Mouse (Mus musculus) forebrain, postnatal 0 days (tissue): Measurements from ENCODE around the gene Bcar1. TPM values are rescaled to one million over a fixed set of nuclear protein-coding genes. Genes with fewer than 3 reads are reported as not detected.

ENCODE experiments used
- ATAC-seq: fragments of 200-750 bp; cut with Nextera tagmentation; 2 replicates; pipeline ENCODE4 v1.8.0; 2017; ENCODE audit warnings: mild to moderate bottlenecking, moderate library complexity
- DNase-seq: peaks from one replicate; pipeline ENCODE4 v3.0.0-alpha.2; 2015
- H3K27ac ChIP-seq: fragments of 300-500 bp; sonication (generic); 2 replicates; pipeline ENCODE4 v1.5.1; 2014; ENCODE audit warnings: low read depth, mild to moderate bottlenecking, antibody characterized with exemption, low read length, moderate library complexity, mixed read lengths
- H3K27me3 ChIP-seq: fragments of 300-500 bp; sonication (generic); 2 replicates; pipeline ENCODE4 v1.6.1; 2014; ENCODE audit warnings: mild to moderate bottlenecking, low read length, mixed read lengths; ENCODE audit not compliant: insufficient read depth
- H3K36me3 ChIP-seq: fragments of 300-500 bp; sonication (generic); 2 replicates; pipeline ENCODE4 v1.6.1; 2014; ENCODE audit warnings: mild to moderate bottlenecking, moderate library complexity; ENCODE audit not compliant: insufficient read depth
- H3K4me1 ChIP-seq: fragments of 300-500 bp; sonication (generic); 2 replicates; pipeline ENCODE4 v1.6.1; 2014; ENCODE audit warnings: antibody characterized with exemption; ENCODE audit not compliant: insufficient read depth
- H3K4me2 ChIP-seq: fragments of 300-500 bp; sonication (generic); 2 replicates; pipeline ENCODE4 v1.6.1; 2014; ENCODE audit warnings: low read depth, mild to moderate bottlenecking, moderate library complexity
- H3K4me3 ChIP-seq: fragments of 300-500 bp; sonication (generic); 2 replicates; pipeline ENCODE4 v1.5.1; 2014; ENCODE audit warnings: low read depth, low read length, mixed read lengths
- H3K9ac ChIP-seq: fragments of 300-500 bp; sonication (generic); 2 replicates; pipeline ENCODE4 v1.6.1; 2014; ENCODE audit warnings: mild to moderate bottlenecking
- H3K9me3 ChIP-seq: fragments of 300-500 bp; sonication (generic); 2 replicates; pipeline ENCODE4 v1.6.1; 2016; ENCODE audit warnings: low read length
- CTCF ChIP-seq: sonication (generic); IDR thresholded peaks from 2 replicates; pipeline ENCODE4 v1.5.1; 2016; ENCODE audit warnings: antibody characterized with exemption, control low read depth, low read depth
- WGBS: fragments of 180-500 bp; shearing (Covaris S2); extraction: QIAGEN DNeasy Blood & Tissue Kit; methylation state at CpG from one replicate; pipeline ENCODE4 v1.1.7; 2014; 5-methylcytosine and 5-hydroxymethylcytosine counted together
- polyA plus RNA-seq: library from polyadenylated mRNA; unstranded; fragments of >200 nt; fragmentation: Nextera tagmentation; extraction: Ambion mirVana; gene quantifications from 2 replicates; pipeline ENCODE4 v1.2.1, GENCODE M21; 2015
- total RNA-seq: library from RNA; depleted of rRNA; stranded (reverse); fragments of >200 nt; gene quantifications from 2 replicates; pipeline ENCODE4 v1.2.3, GENCODE M21; 2014

The Bcar1 gene
- total and polyA plus RNA-seq, 2 experiments from 2014 or later: 43.4 to 60.3 TPM

GRCm38 (mm10) chr8:111710777-111711485 lies 32.7 kb downstream of the Bcar1 start:
- peaks cover 53% of the 10 kb centered on the region for H3K36me3 ChIP-seq

GRCm38 (mm10) chr8:111709223-111709622 lies 34.4 kb downstream of the Bcar1 start:
- ATAC-seq (no peak), DNase-seq (no peak)
- 100% methylated on average over 1 of the region's 1 CpGs for WGBS
- Histone ChIP-seq H3K4me3 (no peak overlapping the region), H3K27ac (no peak overlapping the region), H3K4me1 (no peaks in the 10 kb centered on the region), H3K27me3 (no peaks in the 10 kb centered on the region), H3K9ac (no peak overlapping the region), H3K4me2 (no peak overlapping the region), H3K9me3 (no peaks in the 10 kb centered on the region), H3K36me3 (peaks cover 44% of the 10 kb centered on the region)
- no peak for TF ChIP-seq CTCF

More at GRCm38 (mm10) chr8:111710777-111711485, 32.7 kb downstream of the Bcar1 start:
- H3K4me2 ChIP-seq: no peak overlapping the region
- 0 out of 2 replicates have a peak, but pooled peaks cover under 1% of the 10 kb centered on the region for H3K4me1 ChIP-seq
- TF ChIP-seq CTCF: no peak
- H3K27ac ChIP-seq: no peak overlapping the region
- H3K4me3 ChIP-seq: no peak overlapping the region
- ATAC-seq (no peak), DNase-seq (no peak)
- H3K9ac ChIP-seq: no peak overlapping the region
- 94% methylated on average over 20 of the region's 20 CpGs for WGBS
- no peaks in the 10 kb centered on the region for H3K27me3 ChIP-seq
- H3K9me3 ChIP-seq: no peaks in the 10 kb centered on the region

GRCm38 (mm10) chr8:111708265-111708664 lies 35.3 kb downstream of the Bcar1 start:
- DNase-seq (no peak), ATAC-seq (no peak)
- no peaks in the 10 kb centered on the region for H3K9me3 ChIP-seq
- no peak overlapping the region for H3K4me3 ChIP-seq
- H3K36me3 ChIP-seq: peaks cover 34% of the 10 kb centered on the region
- no peak overlapping the region for H3K9ac ChIP-seq
- no peak overlapping the region for H3K4me2 ChIP-seq
- H3K27me3 ChIP-seq: no peaks in the 10 kb centered on the region
- H3K27ac ChIP-seq: no peak overlapping the region
- TF ChIP-seq CTCF: no peak
- no peaks in the 10 kb centered on the region for H3K4me1 ChIP-seq
- 87% methylated on average over 6 of the region's 6 CpGs for WGBS

- Histone ChIP-seq H3K36me3 (peaks cover 9% of the 10 kb centered on the region), H3K4me3 (no peak overlapping the region), H3K27ac (no peak overlapping the region), H3K9me3 (no peaks in the 10 kb centered on the region), H3K9ac (no peak overlapping the region), H3K4me1 (no peaks in the 10 kb centered on the region), H3K4me2 (no peak overlapping the region), H3K27me3 (no peaks in the 10 kb centered on the region)
- ATAC-seq (no peak), DNase-seq (no peak)
- no peak for TF ChIP-seq CTCF
- WGBS: 69% methylated on average over 5 of the region's 5 CpGs
Measured at GRCm38 (mm10) chr8:111705699-111706098, 37.9 kb downstream of the Bcar1 start.

GRCm38 (mm10) chr8:111705222-111705621 lies 38.4 kb downstream of the Bcar1 start:
- Histone ChIP-seq H3K4me2 (no peak overlapping the region), H3K27me3 (no peaks in the 10 kb centered on the region), H3K9ac (no peak overlapping the region), H3K4me3 (no peak overlapping the region), H3K27ac (no peak overlapping the region), H3K9me3 (no peaks in the 10 kb centered on the region), H3K4me1 (no peaks in the 10 kb centered on the region), H3K36me3 (peaks cover 6% of the 10 kb centered on the region)
- TF ChIP-seq CTCF: no peak
- 87% methylated on average over 3 of the region's 3 CpGs for WGBS
- DNase-seq (no peak), ATAC-seq (no peak)

GRCm38 (mm10) chr8:111704585-111704984 lies 39.0 kb downstream of the Bcar1 start:
- WGBS: 91% methylated on average over 11 of the region's 12 CpGs
- H3K4me2 ChIP-seq: no peak overlapping the region
- H3K36me3 ChIP-seq: peaks cover 6% of the 10 kb centered on the region
- H3K27ac ChIP-seq: no peak overlapping the region
- H3K9ac ChIP-seq: no peak overlapping the region
- H3K4me1 ChIP-seq: no peaks in the 10 kb centered on the region
- H3K27me3 ChIP-seq: no peaks in the 10 kb centered on the region
- no peaks in the 10 kb centered on the region for H3K9me3 ChIP-seq
- H3K4me3 ChIP-seq: no peak overlapping the region
- no peak for TF ChIP-seq CTCF
- ATAC-seq (no peak), DNase-seq (no peak)

- Histone ChIP-seq H3K4me2 (no peak overlapping the region), H3K27ac (no peak overlapping the region), H3K9me3 (no peaks in the 10 kb centered on the region), H3K9ac (no peak overlapping the region), H3K4me3 (no peak overlapping the region), H3K4me1 (no peaks in the 10 kb centered on the region), H3K36me3 (no peaks in the 10 kb centered on the region), H3K27me3 (no peaks in the 10 kb centered on the region)
- ATAC-seq (no peak), DNase-seq (no peak)
- TF ChIP-seq CTCF: no peak
- WGBS: 90% methylated on average over 9 of the region's 9 CpGs
Measured at GRCm38 (mm10) chr8:111701380-111701779, 42.2 kb downstream of the Bcar1 start.
